Mouse (Mus musculus) hematopoietic stem cell, adult 5-6 weeks (primary cell): Measurements from ENCODE around the gene Snu13. TPM values are rescaled to one million over a fixed set of nuclear protein-coding genes. Genes with fewer than 3 reads are reported as not detected.

ENCODE experiments used
- total RNA-seq: library from RNA; stranded (forward); fragments of 172-1452, 232-1000 nt; gene quantifications from 2 replicates; pipeline ENCODE4 v1.2.3, GENCODE M21; 2017

Snu13 gene
- total RNA-seq, 1 experiment from 2014 or later = 205 TPM

Other genes with a start within 250 kb of the Snu13 start
- gene Tef, start 245.2 kb downstream of the Snu13 start, total RNA-seq = 18.6 and 28.9 TPM in 2 replicates
- gene Tob2, start 188.8 kb downstream of the Snu13 start, total RNA-seq = 36.6 and 38.4 TPM in 2 replicates
- gene Phf5a, start 175.7 kb downstream of the Snu13 start, total RNA-seq = 35.5 and 56.0 TPM in 2 replicates
- gene Aco2, start 175.3 kb downstream of the Snu13 start, total RNA-seq = 98.4 and 130 TPM in 2 replicates
- 26.7 and 32.6 TPM in 2 replicates for gene Polr3h, start 121.4 kb downstream of the Snu13 start, total RNA-seq
- not detected in 2 replicates for gene Csdc2, start 110.8 kb downstream of the Snu13 start, total RNA-seq
- gene Pmm1, start 86.7 kb downstream of the Snu13 start, total RNA-seq = 12.5 and 13.4 TPM in 2 replicates
- not detected in 2 replicates for gene 1700029P11Rik, start 67.1 kb downstream of the Snu13 start, total RNA-seq
- gene Xrcc6, start 59.8 kb downstream of the Snu13 start, total RNA-seq = 364 and 390 TPM in 2 replicates
- 8.3 and 10.0 TPM in 2 replicates for gene Desi1, start 13.7 kb downstream of the Snu13 start, total RNA-seq
- gene 4930407I10Rik, start 11.6 kb upstream of the Snu13 start, total RNA-seq = not detected in 2 replicates
- not detected in 2 replicates for gene Mei1, start 22.4 kb upstream of the Snu13 start, total RNA-seq
- 15.9 and 20.8 TPM in 2 replicates for gene Ccdc134, start 80.3 kb upstream of the Snu13 start, total RNA-seq
- gene Srebf2, start 99.6 kb upstream of the Snu13 start, total RNA-seq = 64.0 and 83.8 TPM in 2 replicates
- gene Shisa8, start 165.2 kb upstream of the Snu13 start, total RNA-seq = 9.3 and 13.6 TPM in 2 replicates
- gene Tnfrsf13c, start 176.8 kb upstream of the Snu13 start, total RNA-seq = 9.2 and 10.6 TPM in 2 replicates
- gene Cenpm, start 197.2 kb upstream of the Snu13 start, total RNA-seq = 15.6 and 25.6 TPM in 2 replicates
- gene 1500009C09Rik, start 204.8 kb upstream of the Snu13 start, total RNA-seq = not detected in 2 replicates
- 1.1 TPM in 2 replicates for gene Sept3, start 227.3 kb upstream of the Snu13 start, total RNA-seq